Mouse (Mus musculus) heart, postnatal 0 days (tissue): ENCODE data around the gene F3.

Experiments used
- CTCF ChIP-seq: IDR thresholded peaks from 2 replicates; pipeline ENCODE4 v1.5.1; 2016; ENCODE audit warnings: antibody characterized with exemption, control low read depth, low read depth
- EP300 ChIP-seq: IDR thresholded peaks from 2 replicates; pipeline ENCODE4 v1.6.1; 2016; ENCODE audit warnings: antibody characterized with exemption, low read depth

DNA sequence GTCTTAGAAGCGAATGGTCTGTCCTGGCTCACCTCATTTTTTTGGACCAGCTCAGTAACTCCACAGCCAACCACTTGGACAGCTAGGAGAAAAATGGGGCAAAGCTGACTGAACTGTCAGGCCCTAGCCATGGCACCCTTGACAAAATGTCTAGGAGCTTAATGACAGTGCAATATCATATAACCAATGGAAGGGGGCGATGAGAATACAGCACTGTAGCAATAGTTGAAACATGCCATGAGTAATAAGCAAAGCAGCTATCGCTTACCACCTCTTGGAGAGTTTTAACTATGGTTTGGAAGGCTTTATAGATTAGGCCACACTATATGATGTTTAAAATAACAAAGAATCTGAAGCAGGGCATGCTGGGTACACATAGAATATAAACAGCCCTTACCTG lies 45.4 kb downstream of the F3 start:
- TF ChIP-seq CTCF (no peak), EP300 (no peak)
